Mouse (Mus musculus) kidney, postnatal 10 days (tissue): Measurements from ENCODE around the gene Myo15.
A peak's percentile ranks its signal among the peaks of the same experiment; 100 is the strongest.
"Not testable (repeated sequence)": the region's sequence is repeated elsewhere in the genome, so short reads cannot be mapped to it uniquely, and the experiment has no call there.

Experiments used
- DNase-seq: peaks from one replicate; pipeline ENCODE4 v3.0.0; 2021; ENCODE audit warnings: mixed read lengths

Gene Myo15

GRCm38 (mm10) chr11:60553091-60553490 lies 84.0 kb downstream of the Myo15 start:
- no peak for DNase-seq

- DNase-seq = no peak
Measured at GRCm38 (mm10) chr11:60557675-60558074, 88.5 kb downstream of the Myo15 start.

- DNase-seq = peak; percentile 78
Measured at GRCm38 (mm10) chr11:60559342-60559741, 90.2 kb downstream of the Myo15 start.

- DNase-seq = not testable (repeated sequence)
Measured at GRCm38 (mm10) chr11:60574006-60574405, 104.9 kb downstream of the Myo15 start.
